Mouse (Mus musculus) stomach, embryonic 14.5 days (tissue): ENCODE measurements at regions not wholly inside any gene's neighbourhood (a gene's known extent, or its start where the extent isn't known, plus 50 kb on each side); places are given as distances from the start of the nearest gene placed in this dataset.

Experiments used
- ATAC-seq: fragments of 200-750 bp; cut with Nextera tagmentation; 2 replicates; pipeline ENCODE4 v1.8.0; 2017; ENCODE audit warnings: low read depth, moderate TSS enrichment; ENCODE audit not compliant: insufficient number of reproducible peaks, insufficient read depth, low FRiP score
- H3K27ac ChIP-seq: fragments of 300-500 bp; sonication (generic); 2 replicates; pipeline ENCODE4 v1.5.1; 2014; ENCODE audit warnings: mild to moderate bottlenecking, low read length, moderate library complexity, mixed read lengths
- H3K27me3 ChIP-seq: fragments of 300-500 bp; sonication (generic); 2 replicates; pipeline ENCODE4 v1.6.1; 2014; ENCODE audit warnings: low read length, control low read depth, mixed read lengths; ENCODE audit not compliant: control insufficient read depth, insufficient read depth
- H3K36me3 ChIP-seq: fragments of 300-500 bp; sonication (generic); 2 replicates; pipeline ENCODE4 v1.6.1; 2014; ENCODE audit warnings: mild to moderate bottlenecking, control low read depth, low read length, moderate library complexity, mixed read lengths; ENCODE audit not compliant: control insufficient read depth, insufficient read depth
- H3K4me1 ChIP-seq: fragments of 300-500 bp; sonication (generic); 2 replicates; pipeline ENCODE4 v1.6.1; 2014; ENCODE audit warnings: low read length, control low read depth, mixed read lengths; ENCODE audit not compliant: control insufficient read depth, insufficient read depth
- H3K4me2 ChIP-seq: fragments of 300-500 bp; sonication (generic); replicated peaks from 2 replicates; pipeline ENCODE4 v1.6.1; 2014; ENCODE audit warnings: low read depth, low read length, control low read depth
- H3K4me3 ChIP-seq: fragments of 300-500 bp; sonication (generic); 2 replicates; pipeline ENCODE4 v1.5.1; 2014; ENCODE audit warnings: low read depth, low read length, control low read depth
- H3K9ac ChIP-seq: fragments of 300-500 bp; sonication (generic); replicated peaks from 2 replicates; pipeline ENCODE4 v1.6.1; 2014; ENCODE audit warnings: low read depth, mild to moderate bottlenecking, control low read depth, low read length, moderate library complexity, mixed read lengths
- H3K9me3 ChIP-seq: fragments of 300-500 bp; sonication (generic); 2 replicates; pipeline ENCODE4 v1.6.1; 2016; ENCODE audit warnings: low read depth, low read length, control low read depth; ENCODE audit not compliant: control insufficient read depth
- WGBS: fragments of 180-500 bp; shearing (Covaris S2); extraction: QIAGEN DNeasy Blood & Tissue Kit; methylation state at CpG from one replicate; pipeline ENCODE4 v1.1.7; 2014; 5-methylcytosine and 5-hydroxymethylcytosine counted together

DNA sequence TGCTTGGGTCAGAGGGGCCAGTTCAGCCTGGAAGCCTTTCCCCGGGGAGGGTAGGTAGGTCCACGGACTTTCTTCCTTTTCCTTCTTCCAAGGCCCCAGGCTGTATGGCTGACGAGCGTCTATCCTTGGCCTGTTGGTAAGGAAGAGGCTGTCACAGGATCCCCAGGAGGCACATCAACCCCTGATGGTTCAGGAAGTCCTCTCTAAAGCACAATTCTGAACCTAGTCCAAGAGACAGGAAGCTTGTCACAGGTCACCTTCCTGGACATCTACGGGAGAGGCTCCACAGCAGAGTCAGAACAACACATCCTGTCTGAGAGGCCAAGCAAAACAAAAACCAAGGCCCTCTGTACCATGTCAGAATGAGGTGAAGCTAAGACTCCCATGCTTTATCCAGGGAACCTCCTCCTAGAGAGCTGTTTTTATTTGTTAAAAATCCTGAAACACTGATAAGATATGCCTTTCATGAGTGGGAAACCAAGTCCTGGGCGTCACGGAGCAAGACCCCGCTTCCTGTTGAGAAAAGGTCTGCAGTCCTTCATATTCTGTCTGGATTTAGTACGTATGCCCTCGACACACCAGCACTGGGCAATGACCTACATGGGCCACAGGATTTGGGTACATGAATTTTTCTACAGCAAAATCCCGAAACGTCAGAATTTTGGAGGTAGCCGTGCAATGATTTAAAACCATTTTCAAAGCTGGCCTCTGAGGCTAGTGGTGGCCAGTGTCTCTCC, 52.0 kb upstream of the Snrk start:
- 69% methylated on average over 13 of the region's 13 CpGs for WGBS
- Histone ChIP-seq H3K36me3 (no peaks in the 10 kb centered on the region), H3K9me3 (no peaks in the 10 kb centered on the region), H3K9ac (no peak overlapping the region), H3K4me3 (no peak overlapping the region), H3K4me1 (no peaks in the 10 kb centered on the region), H3K4me2 (no peak overlapping the region), H3K27me3 (no peaks in the 10 kb centered on the region), H3K27ac (no peak overlapping the region; the same call in 1 of the 2 replicates)
- ATAC-seq = no peak

DNA sequence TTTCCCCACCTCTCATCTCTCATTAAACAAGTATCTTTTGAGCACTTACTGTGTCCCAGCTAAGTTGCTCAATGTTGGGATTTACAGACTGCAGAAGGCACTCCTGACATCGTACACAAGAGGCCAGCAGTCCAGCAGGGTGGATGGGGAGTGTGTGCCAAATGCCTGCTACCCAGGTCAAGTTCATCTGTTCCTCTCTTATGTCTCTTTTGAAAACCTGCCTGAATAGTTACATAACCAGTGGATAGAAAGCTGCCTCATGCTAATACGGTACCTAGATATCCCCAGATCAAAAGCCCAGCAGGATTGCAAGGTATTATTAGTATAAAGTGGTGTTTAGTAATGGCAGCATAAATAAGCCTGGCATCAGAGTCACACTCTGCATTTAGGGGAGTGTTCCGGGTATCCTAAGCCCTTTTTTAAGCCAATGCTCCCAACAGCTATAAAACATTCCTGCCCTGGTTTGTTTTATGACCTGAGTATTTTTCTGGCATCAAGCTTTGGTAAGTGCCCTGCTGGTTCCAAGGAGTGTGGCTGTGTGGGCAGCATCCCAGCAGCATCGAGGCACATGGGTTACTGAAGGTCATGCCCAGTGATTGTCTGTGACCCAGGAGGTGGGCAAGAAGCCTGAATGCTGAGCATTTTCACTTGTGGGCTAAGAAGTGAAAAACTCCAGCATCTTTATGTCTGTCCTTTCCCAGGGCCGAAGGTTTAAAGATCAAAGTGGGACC, 59.1 kb upstream of the Pomgnt2 start:
- no peaks in the 10 kb centered on the region for H3K4me1 ChIP-seq
- H3K9ac ChIP-seq = no peak overlapping the region
- WGBS = 73% methylated on average over 5 of the region's 5 CpGs
- H3K4me2 ChIP-seq = no peak overlapping the region
- ATAC-seq = no peak
- H3K27ac ChIP-seq = no peak overlapping the region
- no peaks in the 10 kb centered on the region for H3K27me3 ChIP-seq
- no peaks in the 10 kb centered on the region for H3K9me3 ChIP-seq
- H3K4me3 ChIP-seq = no peak overlapping the region
- H3K36me3 ChIP-seq = no peaks in the 10 kb centered on the region

GRCm38 (mm10) chr9:122051716-122052115, 54.8 kb upstream of the Pomgnt2 start:
- H3K36me3 ChIP-seq = no peaks in the 10 kb centered on the region
- no peak overlapping the region for H3K9ac ChIP-seq
- WGBS = 73% methylated on average over 7 of the region's 7 CpGs
- no peak overlapping the region for H3K4me2 ChIP-seq
- peaks cover 4% of the 10 kb centered on the region; the same call in 1 of the 2 replicates for H3K4me1 ChIP-seq
- no peaks in the 10 kb centered on the region for H3K9me3 ChIP-seq
- no peak for ATAC-seq
- H3K27me3 ChIP-seq = no peaks in the 10 kb centered on the region
- H3K27ac ChIP-seq = no peak overlapping the region
- H3K4me3 ChIP-seq = no peak overlapping the region

- Histone ChIP-seq H3K9me3 (no peaks in the 10 kb centered on the region), H3K4me3 (no peak overlapping the region), H3K27ac (no peak overlapping the region), H3K27me3 (no peaks in the 10 kb centered on the region), H3K9ac (no peak overlapping the region), H3K4me1 (peaks cover 4% of the 10 kb centered on the region; the same call in 1 of the 2 replicates), H3K36me3 (no peaks in the 10 kb centered on the region), H3K4me2 (no peak overlapping the region)
- no peak for ATAC-seq
- 51% methylated on average over 6 of the region's 6 CpGs for WGBS
Observed at GRCm38 (mm10) chr9:122051096-122051495, 54.2 kb upstream of the Pomgnt2 start.

- Histone ChIP-seq H3K9me3 (no peaks in the 10 kb centered on the region), H3K4me2 (no peak overlapping the region), H3K27ac (peak overlapping the region; percentile 55; the same call in 1 of the 2 replicates), H3K9ac (no peak overlapping the region), H3K4me3 (no peak overlapping the region), H3K4me1 (peaks cover 4% of the 10 kb centered on the region; the same call in 1 of the 2 replicates), H3K36me3 (no peaks in the 10 kb centered on the region), H3K27me3 (no peaks in the 10 kb centered on the region)
- ATAC-seq = no peak
- WGBS = 54% methylated on average over 5 of the region's 5 CpGs
Observed at GRCm38 (mm10) chr9:122048999-122049398, 52.1 kb upstream of the Pomgnt2 start.

GRCm38 (mm10) chr9:122047962-122048625, 51.2 kb upstream of the Pomgnt2 start:
- Histone ChIP-seq H3K4me2 (no peak overlapping the region), H3K36me3 (no peaks in the 10 kb centered on the region), H3K4me3 (no peak overlapping the region), H3K27me3 (no peaks in the 10 kb centered on the region), H3K4me1 (peaks cover 4% of the 10 kb centered on the region; the same call in 1 of the 2 replicates), H3K27ac (peak overlapping the region; percentile 55; the same call in 1 of the 2 replicates), H3K9me3 (no peaks in the 10 kb centered on the region), H3K9ac (no peak overlapping the region)
- 26% methylated on average over 8 of the region's 8 CpGs for WGBS
- ATAC-seq = peak; percentile 64; the same call in 1 of the 2 replicates
